Mouse (Mus musculus) heart, embryonic 15.5 days (tissue): ENCODE results near the gene Pik3r1. TPM values are rescaled to one million over a fixed set of nuclear protein-coding genes. Genes with fewer than 3 reads are reported as not detected.

ENCODE experiments used
- ATAC-seq: fragments of 200-750 bp; cut with Nextera tagmentation; replicated peaks from 2 replicates; pipeline ENCODE4 v1.8.0; 2017; ENCODE audit warnings: low read depth, moderate TSS enrichment; ENCODE audit not compliant: insufficient number of reproducible peaks, insufficient read depth, low FRiP score
- H3K27ac ChIP-seq: fragments of 300-500 bp; sonication (generic); 2 replicates; pipeline ENCODE4 v1.5.1; 2015; ENCODE audit warnings: mild to moderate bottlenecking, inconsistent platforms
- H3K27me3 ChIP-seq: fragments of 300-500 bp; sonication (generic); 2 replicates; pipeline ENCODE4 v1.6.1; 2015; ENCODE audit warnings: inconsistent platforms
- H3K36me3 ChIP-seq: fragments of 300-500 bp; sonication (generic); 2 replicates; pipeline ENCODE4 v1.6.1; 2015; ENCODE audit warnings: mild to moderate bottlenecking, inconsistent platforms
- H3K4me1 ChIP-seq: fragments of 300-500 bp; sonication (generic); replicated peaks from 2 replicates; pipeline ENCODE4 v1.6.1; 2015; ENCODE audit warnings: inconsistent platforms
- H3K4me2 ChIP-seq: fragments of 300-500 bp; sonication (generic); 2 replicates; pipeline ENCODE4 v1.6.1; 2015; ENCODE audit warnings: inconsistent platforms, mild to moderate bottlenecking, moderate library complexity
- H3K4me3 ChIP-seq: fragments of 300-500 bp; sonication (generic); 2 replicates; pipeline ENCODE4 v1.5.1; 2015; ENCODE audit warnings: mild to moderate bottlenecking, inconsistent platforms
- H3K9ac ChIP-seq: fragments of 300-500 bp; sonication (generic); 2 replicates; pipeline ENCODE4 v1.6.1; 2015; ENCODE audit warnings: mild to moderate bottlenecking, inconsistent platforms
- H3K9me3 ChIP-seq: fragments of 300-500 bp; sonication (generic); replicated peaks from 2 replicates; pipeline ENCODE4 v1.6.1; 2016; ENCODE audit warnings: inconsistent platforms
- WGBS: fragments of 180-500 bp; shearing (Covaris S2); methylation state at CpG from one replicate; pipeline ENCODE4 v1.1.7; 2015; ENCODE audit warnings: mixed read lengths; 5-methylcytosine and 5-hydroxymethylcytosine counted together
- polyA plus RNA-seq: library from polyadenylated mRNA; unstranded; fragments of >200 nt; fragmentation: Nextera tagmentation; extraction: Ambion mirVana; gene quantifications from 2 replicates; pipeline ENCODE4 v1.2.1, GENCODE M21; 2015

Gene Pik3r1
- polyA plus RNA-seq, 1 experiment from 2014 or later: 20.2 TPM

- Histone ChIP-seq H3K27ac (0 out of 2 replicates have a peak overlapping the region, but pooled peaks have one; percentile 99), H3K36me3 (no peaks in the 10 kb centered on the region), H3K9me3 (no peaks in the 10 kb centered on the region), H3K9ac (peak overlapping the region; percentile 96; the same call in 1 of the 2 replicates), H3K4me1 (peaks cover 57% of the 10 kb centered on the region), H3K4me3 (peak overlapping the region; percentile 98), H3K27me3 (no peaks in the 10 kb centered on the region), H3K4me2 (peak overlapping the region; percentile 73)
- WGBS: 18% methylated on average over 3 of the region's 3 CpGs
- ATAC-seq: no peak
Measured at GRCm38 (mm10) chr13:101765976-101766375, 2.0 kb downstream of the Pik3r1 start.

- no peak overlapping the region for H3K27ac ChIP-seq
- H3K36me3 ChIP-seq: no peaks in the 10 kb centered on the region
- WGBS: 66% methylated on average over 5 of the region's 5 CpGs
- H3K27me3 ChIP-seq: no peaks in the 10 kb centered on the region
- peak overlapping the region; percentile 13; the same call in 1 of the 2 replicates for H3K4me2 ChIP-seq
- H3K4me3 ChIP-seq: no peak overlapping the region
- no peak overlapping the region for H3K9ac ChIP-seq
- H3K4me1 ChIP-seq: peaks cover 74% of the 10 kb centered on the region
- ATAC-seq: no peak
- H3K9me3 ChIP-seq: no peaks in the 10 kb centered on the region
Measured at GRCm38 (mm10) chr13:101764111-101764510, 3.9 kb downstream of the Pik3r1 start.

GRCm38 (mm10) chr13:101763676-101764075, 4.3 kb downstream of the Pik3r1 start:
- Histone ChIP-seq H3K27me3 (no peaks in the 10 kb centered on the region), H3K4me3 (no peak overlapping the region), H3K4me2 (peak overlapping the region; percentile 13; the same call in 1 of the 2 replicates), H3K27ac (no peak overlapping the region), H3K9ac (no peak overlapping the region), H3K9me3 (no peaks in the 10 kb centered on the region), H3K36me3 (no peaks in the 10 kb centered on the region), H3K4me1 (peaks cover 74% of the 10 kb centered on the region)
- no peak for ATAC-seq
- WGBS: 83% methylated on average over 9 of the region's 9 CpGs

GRCm38 (mm10) chr13:101763149-101763548, 4.9 kb downstream of the Pik3r1 start:
- no peak for ATAC-seq
- Histone ChIP-seq H3K9ac (no peak overlapping the region), H3K9me3 (no peaks in the 10 kb centered on the region), H3K4me3 (no peak overlapping the region), H3K27ac (no peak overlapping the region), H3K4me2 (no peak overlapping the region), H3K36me3 (no peaks in the 10 kb centered on the region), H3K27me3 (no peaks in the 10 kb centered on the region), H3K4me1 (peaks cover 77% of the 10 kb centered on the region)
- 87% methylated on average over 5 of the region's 5 CpGs for WGBS

GRCm38 (mm10) chr13:101761617-101762016, 6.4 kb downstream of the Pik3r1 start:
- WGBS: 42% methylated on average over 5 of the region's 5 CpGs
- H3K27ac ChIP-seq: peak overlapping the region; percentile 66
- no peak for ATAC-seq
- H3K36me3 ChIP-seq: peaks cover 6% of the 10 kb centered on the region
- H3K4me1 ChIP-seq: peaks cover 93% of the 10 kb centered on the region
- H3K27me3 ChIP-seq: no peaks in the 10 kb centered on the region
- H3K4me2 ChIP-seq: peak overlapping the region; percentile 33
- H3K9me3 ChIP-seq: no peaks in the 10 kb centered on the region
- no peak overlapping the region for H3K4me3 ChIP-seq
- H3K9ac ChIP-seq: no peak overlapping the region

GRCm38 (mm10) chr13:101760953-101761352, 7.1 kb downstream of the Pik3r1 start:
- Histone ChIP-seq H3K4me3 (no peak overlapping the region), H3K27me3 (no peaks in the 10 kb centered on the region), H3K9me3 (no peaks in the 10 kb centered on the region), H3K9ac (0 out of 2 replicates have a peak overlapping the region, but pooled peaks have one; percentile 14), H3K4me2 (peak overlapping the region; percentile 33), H3K36me3 (peaks cover 8% of the 10 kb centered on the region), H3K4me1 (peaks cover 91% of the 10 kb centered on the region), H3K27ac (peak overlapping the region; percentile 66)
- ATAC-seq: peak; percentile 69
- WGBS: 33% methylated on average over 3 of the region's 3 CpGs

GRCm38 (mm10) chr13:101760001-101760687, 7.9 kb downstream of the Pik3r1 start:
- Histone ChIP-seq H3K9me3 (no peaks in the 10 kb centered on the region), H3K4me3 (no peak overlapping the region), H3K27me3 (no peaks in the 10 kb centered on the region), H3K4me1 (peaks cover 83% of the 10 kb centered on the region), H3K27ac (peak overlapping the region; percentile 66; the same call in 1 of the 2 replicates), H3K4me2 (peak overlapping the region; percentile 33; the same call in 1 of the 2 replicates), H3K9ac (no peak overlapping the region; the same call in 1 of the 2 replicates), H3K36me3 (peaks cover 11% of the 10 kb centered on the region)
- 51% methylated on average over 8 of the region's 8 CpGs for WGBS
- ATAC-seq: no peak

- Histone ChIP-seq H3K27me3 (no peaks in the 10 kb centered on the region), H3K4me1 (peaks cover 80% of the 10 kb centered on the region), H3K36me3 (peaks cover 12% of the 10 kb centered on the region), H3K4me2 (no peak overlapping the region), H3K9ac (no peak overlapping the region), H3K27ac (peak overlapping the region; percentile 33; the same call in 1 of the 2 replicates), H3K9me3 (no peaks in the 10 kb centered on the region), H3K4me3 (no peak overlapping the region)
- ATAC-seq: no peak
- WGBS: 34% methylated on average over 3 of the region's 3 CpGs
Measured at GRCm38 (mm10) chr13:101759281-101759871, 8.6 kb downstream of the Pik3r1 start.

GRCm38 (mm10) chr13:101757801-101758422, 10.1 kb downstream of the Pik3r1 start:
- ATAC-seq: peak; percentile 48; the same call in 1 of the 2 replicates

GRCm38 (mm10) chr13:101755228-101755627, 12.8 kb downstream of the Pik3r1 start:
- peaks cover 63% of the 10 kb centered on the region for H3K4me1 ChIP-seq
- no peak for ATAC-seq
- no peaks in the 10 kb centered on the region for H3K27me3 ChIP-seq
- H3K36me3 ChIP-seq: peaks cover 15% of the 10 kb centered on the region
- no peak overlapping the region for H3K4me3 ChIP-seq
- no peaks in the 10 kb centered on the region for H3K9me3 ChIP-seq
- 71% methylated on average over 2 of the region's 2 CpGs for WGBS
- H3K9ac ChIP-seq: no peak overlapping the region
- H3K4me2 ChIP-seq: no peak overlapping the region
- no peak overlapping the region for H3K27ac ChIP-seq

More at GRCm38 (mm10) chr13:101757801-101758422, 10.1 kb downstream of the Pik3r1 start:
- 0 out of 2 replicates have a peak overlapping the region, but pooled peaks have one; percentile 1 for H3K4me2 ChIP-seq
- no peaks in the 10 kb centered on the region for H3K27me3 ChIP-seq
- peaks cover 15% of the 10 kb centered on the region for H3K36me3 ChIP-seq
- no peak overlapping the region for H3K9ac ChIP-seq
- H3K4me3 ChIP-seq: no peak overlapping the region
- 0 out of 2 replicates have a peak overlapping the region, but pooled peaks have one; percentile 54 for H3K27ac ChIP-seq
- 35% methylated on average over 22 of the region's 22 CpGs for WGBS
- peaks cover 80% of the 10 kb centered on the region for H3K4me1 ChIP-seq
- no peaks in the 10 kb centered on the region for H3K9me3 ChIP-seq

- WGBS: 68% methylated on average over 6 of the region's 6 CpGs
Measured at GRCm38 (mm10) chr13:101753639-101754038, 14.4 kb downstream of the Pik3r1 start.

More at GRCm38 (mm10) chr13:101753639-101754038, 14.4 kb downstream of the Pik3r1 start:
- peaks cover 15% of the 10 kb centered on the region for H3K36me3 ChIP-seq
- H3K4me2 ChIP-seq: no peak overlapping the region
- no peaks in the 10 kb centered on the region for H3K9me3 ChIP-seq
- no peak overlapping the region for H3K4me3 ChIP-seq
- no peak overlapping the region for H3K9ac ChIP-seq
- peaks cover 48% of the 10 kb centered on the region for H3K4me1 ChIP-seq
- no peak overlapping the region for H3K27ac ChIP-seq
- 0 out of 2 replicates have a peak, but pooled peaks have one; percentile 61 for ATAC-seq
- H3K27me3 ChIP-seq: no peaks in the 10 kb centered on the region
